16 mouse cellular contexts compared by ENCODE assay signal in genomic region chr17:35567767-35568166, GRCm38 (mm10). TPM values are rescaled to one million over a fixed set of nuclear protein-coding genes. Genes with fewer than 3 reads are reported as not detected.
"Had no signal": no experiment of that assay in that cellular context is flagged by ENCODE, and none has a peak within 500 bp of the region (broad histone marks: within the 10 kb centered on the region; RNA-seq: fewer than 3 reads in every experiment).

No protein-coding gene starts in this region.

- H3K9ac ChIP-seq: limb, embryonic 13.5 days; liver, embryonic 14.5 days had no signal

- DNase-seq: kidney, adult 11 months; left cerebral cortex, postnatal 4 days; lung, adult 18-20 months; lung, postnatal 36 days; right cerebral cortex, postnatal 14 days; thymus, postnatal 4 days had no signal

- H3K9me3 ChIP-seq: limb, embryonic 13.5 days had no signal

- H3K27ac ChIP-seq: limb, embryonic 13.5 days; liver, embryonic 14.5 days had no signal

- H3K36me3 ChIP-seq: limb, embryonic 13.5 days had no signal

- H3K4me3 ChIP-seq: limb, embryonic 13.5 days had no signal

- H3K4me2 ChIP-seq: limb, embryonic 13.5 days had no signal

- ATAC-seq: lung, postnatal 0 days; midbrain, embryonic 16.5 days had no signal

RNA-seq across cellular contexts. Expression of gene 2300002M23Rik, which starts 0.5 kb away (rescaled TPM):
- polyA plus RNA-seq: kidney, embryonic 14.5 days; large intestine, adult 2 months; limb, embryonic 13.5 days; liver, adult 2 months; liver, embryonic 14.5 days; lung, postnatal 0 days; midbrain, embryonic 16.5 days; neural tube, embryonic 14.5 days; stomach, embryonic 14.5 days; testis, adult 2 months had no signal

RNA-seq across cellular contexts. Expression of gene Cdsn, which starts 15.8 kb away (rescaled TPM):
- polyA plus RNA-seq: kidney, embryonic 14.5 days; liver, adult 2 months; liver, embryonic 14.5 days had no signal

RNA-seq across cellular contexts. Expression of gene Sfta2, which starts 33.6 kb away (rescaled TPM):
- polyA plus RNA-seq: large intestine, adult 2 months; limb, embryonic 13.5 days; liver, adult 2 months; liver, embryonic 14.5 days; midbrain, embryonic 16.5 days; neural tube, embryonic 14.5 days; testis, adult 2 months had no signal

RNA-seq across cellular contexts. Expression of gene Psors1c2, which starts 34.8 kb away (rescaled TPM):
- polyA plus RNA-seq: liver, adult 2 months; lung, postnatal 0 days had no signal
